Mouse (Mus musculus) hindlimb bud, embryonic 11.5 days (tissue): ENCODE measurements around the gene Nrg3.
"Not testable (repeated sequence)": the region's sequence is repeated elsewhere in the genome, so short reads cannot be mapped to it uniquely, and the experiment has no call there.

Experiments
- DNase-seq: peaks from one replicate; pipeline ENCODE4 v3.0.0-alpha.2; 2012; ENCODE audit warnings: low read depth, low spot score; ENCODE audit errors: extremely low spot score

Gene Nrg3

GRCm38 (mm10) chr14:39240267-39240666 lies 232.6 kb downstream of the Nrg3 start:
- DNase-seq: no peak

GRCm38 (mm10) chr14:39211472-39211871 lies 261.4 kb downstream of the Nrg3 start:
- no peak for DNase-seq

GRCm38 (mm10) chr14:39191946-39192345 lies 280.9 kb downstream of the Nrg3 start:
- no peak for DNase-seq

GRCm38 (mm10) chr14:39173709-39174108 lies 299.2 kb downstream of the Nrg3 start:
- no peak for DNase-seq

GRCm38 (mm10) chr14:39160140-39160539 lies 312.7 kb downstream of the Nrg3 start:
- no peak for DNase-seq

- DNase-seq: no peak
These were observed 317.4 kb downstream of the Nrg3 start for GRCm38 (mm10) chr14:39155462-39155861.

- no peak for DNase-seq
These were observed 343.1 kb downstream of the Nrg3 start for GRCm38 (mm10) chr14:39129766-39130165.

GRCm38 (mm10) chr14:39117977-39118376 lies 354.9 kb downstream of the Nrg3 start:
- no peak for DNase-seq

- not testable (repeated sequence) for DNase-seq
These were observed 356.2 kb downstream of the Nrg3 start for GRCm38 (mm10) chr14:39116522-39117231.

GRCm38 (mm10) chr14:39109566-39109965 lies 363.3 kb downstream of the Nrg3 start:
- DNase-seq: no peak

GRCm38 (mm10) chr14:39106776-39107175 lies 366.1 kb downstream of the Nrg3 start:
- DNase-seq: no peak

GRCm38 (mm10) chr14:39095219-39095618 lies 377.7 kb downstream of the Nrg3 start:
- no peak for DNase-seq

GRCm38 (mm10) chr14:39079461-39079860 lies 393.4 kb downstream of the Nrg3 start:
- DNase-seq: no peak

- DNase-seq: no peak
These were observed 421.3 kb downstream of the Nrg3 start for GRCm38 (mm10) chr14:39051542-39051941.

- DNase-seq: no peak
These were observed 423.9 kb downstream of the Nrg3 start for GRCm38 (mm10) chr14:39049021-39049420.

- no peak for DNase-seq
These were observed 428.6 kb downstream of the Nrg3 start for GRCm38 (mm10) chr14:39044290-39044689.

GRCm38 (mm10) chr14:39043793-39044192 lies 429.1 kb downstream of the Nrg3 start:
- DNase-seq: no peak

GRCm38 (mm10) chr14:39043384-39043783 lies 429.5 kb downstream of the Nrg3 start:
- DNase-seq: no peak

- DNase-seq: no peak
These were observed 433.8 kb downstream of the Nrg3 start for GRCm38 (mm10) chr14:39039046-39039445.

- DNase-seq: no peak
These were observed 438.4 kb downstream of the Nrg3 start for GRCm38 (mm10) chr14:39034482-39034881.

- DNase-seq: no peak
These were observed 449.8 kb downstream of the Nrg3 start for GRCm38 (mm10) chr14:39023065-39023464.

- no peak for DNase-seq
These were observed 458.8 kb downstream of the Nrg3 start for GRCm38 (mm10) chr14:39014126-39014525.

- no peak for DNase-seq
These were observed 475.0 kb downstream of the Nrg3 start for GRCm38 (mm10) chr14:38997843-38998242.
